Mouse (Mus musculus) forebrain, postnatal 0 days (tissue): ENCODE results near the gene Tubd1. TPM values are rescaled to one million over a fixed set of nuclear protein-coding genes. Genes with fewer than 3 reads are reported as not detected.

Experiments
- ATAC-seq: fragments of 200-750 bp; cut with Nextera tagmentation; 2 replicates; pipeline ENCODE4 v1.8.0; 2017; ENCODE audit warnings: mild to moderate bottlenecking, moderate library complexity
- DNase-seq: peaks from one replicate; pipeline ENCODE4 v3.0.0-alpha.2; 2015
- H3K27ac ChIP-seq: fragments of 300-500 bp; sonication (generic); 2 replicates; pipeline ENCODE4 v1.5.1; 2014; ENCODE audit warnings: low read depth, mild to moderate bottlenecking, antibody characterized with exemption, low read length, moderate library complexity, mixed read lengths
- H3K27me3 ChIP-seq: fragments of 300-500 bp; sonication (generic); 2 replicates; pipeline ENCODE4 v1.6.1; 2014; ENCODE audit warnings: mild to moderate bottlenecking, low read length, mixed read lengths; ENCODE audit not compliant: insufficient read depth
- H3K36me3 ChIP-seq: fragments of 300-500 bp; sonication (generic); 2 replicates; pipeline ENCODE4 v1.6.1; 2014; ENCODE audit warnings: mild to moderate bottlenecking, moderate library complexity; ENCODE audit not compliant: insufficient read depth
- H3K4me1 ChIP-seq: fragments of 300-500 bp; sonication (generic); 2 replicates; pipeline ENCODE4 v1.6.1; 2014; ENCODE audit warnings: antibody characterized with exemption; ENCODE audit not compliant: insufficient read depth
- H3K4me2 ChIP-seq: fragments of 300-500 bp; sonication (generic); 2 replicates; pipeline ENCODE4 v1.6.1; 2014; ENCODE audit warnings: low read depth, mild to moderate bottlenecking, moderate library complexity
- H3K4me3 ChIP-seq: fragments of 300-500 bp; sonication (generic); 2 replicates; pipeline ENCODE4 v1.5.1; 2014; ENCODE audit warnings: low read depth, low read length, mixed read lengths
- H3K9ac ChIP-seq: fragments of 300-500 bp; sonication (generic); 2 replicates; pipeline ENCODE4 v1.6.1; 2014; ENCODE audit warnings: mild to moderate bottlenecking
- H3K9me3 ChIP-seq: fragments of 300-500 bp; sonication (generic); 2 replicates; pipeline ENCODE4 v1.6.1; 2016; ENCODE audit warnings: low read length
- CTCF ChIP-seq: sonication (generic); IDR thresholded peaks from 2 replicates; pipeline ENCODE4 v1.5.1; 2016; ENCODE audit warnings: antibody characterized with exemption, control low read depth, low read depth
- WGBS: fragments of 180-500 bp; shearing (Covaris S2); extraction: QIAGEN DNeasy Blood & Tissue Kit; methylation state at CpG from one replicate; pipeline ENCODE4 v1.1.7; 2014; 5-methylcytosine and 5-hydroxymethylcytosine counted together
- polyA plus RNA-seq: library from polyadenylated mRNA; unstranded; fragments of >200 nt; fragmentation: Nextera tagmentation; extraction: Ambion mirVana; gene quantifications from 2 replicates; pipeline ENCODE4 v1.2.1, GENCODE M21; 2015
- total RNA-seq: library from RNA; depleted of rRNA; stranded (reverse); fragments of >200 nt; gene quantifications from 2 replicates; pipeline ENCODE4 v1.2.3, GENCODE M21; 2014

Gene Tubd1
- total and polyA plus RNA-seq, 2 experiments from 2014 or later, result 3.1 to 8.0 TPM

DNA sequence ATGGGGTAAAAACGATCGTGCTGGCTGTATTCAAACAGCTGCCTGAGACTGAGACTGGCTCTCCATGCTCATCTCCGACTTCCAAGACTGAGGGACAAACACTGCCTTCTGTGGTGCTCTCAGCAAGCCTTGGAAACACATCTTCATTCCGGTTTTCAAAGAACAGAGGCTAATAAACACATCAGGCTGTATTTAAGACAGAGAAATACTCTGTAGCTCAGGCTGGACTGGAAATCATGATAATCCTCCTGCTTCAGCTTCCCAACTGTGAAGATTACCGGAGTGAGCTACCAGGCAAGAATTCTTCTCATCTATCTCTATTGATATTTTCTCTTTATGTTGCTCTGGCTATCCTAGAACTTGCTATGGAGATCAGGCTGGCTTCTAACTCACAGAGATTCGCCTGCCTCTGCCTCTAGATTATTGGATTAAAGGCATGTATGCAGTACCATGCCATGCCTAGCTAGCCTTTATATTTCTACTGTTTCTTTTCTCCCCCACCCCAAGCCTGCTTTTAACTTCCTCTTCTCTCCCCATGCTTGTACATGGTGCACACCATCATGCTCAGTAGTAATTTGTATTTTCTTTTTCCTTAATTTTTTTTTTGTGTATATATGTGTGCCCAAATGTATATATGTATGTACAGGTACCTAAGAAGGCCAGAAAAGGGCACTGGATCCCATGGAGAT lies 49.5 kb downstream of the Tubd1 start:
- WGBS, result 80% methylated on average over 6 of the region's 6 CpGs

DNA sequence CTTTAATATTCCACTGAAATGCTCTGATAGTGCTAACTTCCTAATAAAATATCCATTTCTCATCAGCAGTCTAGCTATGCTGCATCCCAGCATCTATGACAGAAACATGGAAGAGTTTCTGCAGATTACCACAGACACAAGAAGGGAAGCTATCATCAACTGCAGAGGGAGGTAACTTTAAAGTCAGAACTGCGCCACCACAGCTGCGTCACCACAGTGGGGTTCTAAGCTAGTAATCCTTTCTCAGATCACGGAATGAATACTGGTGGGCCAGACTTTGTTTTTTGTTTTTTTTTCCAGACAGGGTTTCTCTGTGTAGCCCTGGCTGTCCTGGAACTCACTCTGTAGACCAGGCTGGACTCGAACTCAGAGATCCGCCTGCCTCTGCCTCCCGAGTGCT lies 50.6 kb downstream of the Tubd1 start:
- H3K27ac ChIP-seq, result no peak overlapping the region
- WGBS, result 92% methylated on average over 6 of the region's 6 CpGs
- ATAC-seq (no peak), DNase-seq (no peak)
- no peaks in the 10 kb centered on the region for H3K36me3 ChIP-seq
- no peaks in the 10 kb centered on the region for H3K9me3 ChIP-seq
- H3K4me1 ChIP-seq, result no peaks in the 10 kb centered on the region
- no peak overlapping the region for H3K4me3 ChIP-seq
- no peak overlapping the region for H3K9ac ChIP-seq
- no peak overlapping the region for H3K4me2 ChIP-seq
- H3K27me3 ChIP-seq, result no peaks in the 10 kb centered on the region
- no peak for TF ChIP-seq CTCF

More for the DNA sequence above, 49.5 kb downstream of the Tubd1 start:
- ATAC-seq (no peak), DNase-seq (no peak)
- Histone ChIP-seq H3K36me3 (no peaks in the 10 kb centered on the region), H3K4me1 (no peaks in the 10 kb centered on the region), H3K27ac (no peak overlapping the region), H3K4me3 (no peak overlapping the region), H3K9ac (no peak overlapping the region), H3K4me2 (no peak overlapping the region), H3K9me3 (no peaks in the 10 kb centered on the region), H3K27me3 (no peaks in the 10 kb centered on the region)
- TF ChIP-seq CTCF, result no peak

DNA sequence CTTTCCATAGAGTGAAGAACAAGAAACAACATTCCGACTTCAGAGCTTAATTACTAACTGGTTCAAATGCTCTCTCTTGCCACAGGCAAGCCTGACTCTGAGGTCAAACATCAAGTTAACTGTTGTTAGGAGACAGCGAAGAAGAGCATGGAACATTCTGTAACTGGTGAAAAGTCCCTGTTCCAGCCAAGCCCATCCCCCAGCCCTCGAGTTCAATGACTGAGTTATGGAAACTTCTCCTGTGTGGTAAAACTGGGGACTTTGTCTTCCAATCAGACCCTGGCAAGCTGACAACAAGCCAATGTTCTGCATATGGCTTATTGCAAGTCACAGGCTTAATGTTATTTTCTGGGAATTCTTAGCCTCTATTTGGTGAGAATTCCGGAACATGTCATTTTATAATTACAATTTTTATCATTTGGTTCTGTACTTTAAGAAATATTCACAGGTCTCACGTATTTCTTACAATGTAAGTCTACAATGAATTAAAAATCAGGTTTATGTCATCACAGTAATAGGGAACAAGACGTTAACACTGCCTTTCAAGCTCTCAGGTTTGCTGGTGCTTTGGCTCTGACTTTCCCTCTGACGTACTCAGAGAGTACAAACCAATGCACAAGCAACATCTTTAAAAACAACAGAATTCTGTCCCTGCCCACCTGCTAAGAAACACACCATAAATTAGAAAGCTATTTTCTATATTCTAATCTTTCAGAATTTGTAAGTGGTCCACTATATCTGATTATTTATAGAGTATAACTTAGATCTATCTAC lies 51.6 kb downstream of the Tubd1 start:
- no peak for TF ChIP-seq CTCF
- DNase-seq (no peak), ATAC-seq (no peak)
- H3K27ac ChIP-seq, result no peak overlapping the region
- WGBS, result 78% methylated on average over 7 of the region's 7 CpGs
- H3K9me3 ChIP-seq, result no peaks in the 10 kb centered on the region
- H3K4me2 ChIP-seq, result no peak overlapping the region
- H3K9ac ChIP-seq, result no peak overlapping the region
- H3K36me3 ChIP-seq, result no peaks in the 10 kb centered on the region
- H3K4me1 ChIP-seq, result no peaks in the 10 kb centered on the region
- H3K27me3 ChIP-seq, result no peaks in the 10 kb centered on the region
- no peak overlapping the region for H3K4me3 ChIP-seq

DNA sequence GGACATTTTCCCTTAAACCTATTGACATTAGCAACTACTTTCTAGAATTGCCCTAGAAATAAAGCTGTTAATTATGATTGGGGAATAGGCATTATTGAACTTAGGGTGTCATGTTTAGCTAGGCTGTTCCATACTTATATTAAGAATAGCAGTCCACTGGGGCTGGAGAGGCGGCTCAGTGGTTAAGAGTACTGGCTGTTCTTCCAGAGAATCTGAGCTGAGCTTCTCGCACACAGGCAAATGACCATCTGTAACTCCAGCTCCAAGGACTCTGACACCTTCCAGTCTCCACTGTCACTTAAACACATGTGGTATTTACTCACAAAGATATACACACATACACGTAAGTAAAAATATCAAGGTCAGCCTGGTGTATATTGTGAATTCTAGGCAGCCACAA lies 52.2 kb downstream of the Tubd1 start:
- H3K4me2 ChIP-seq, result no peak overlapping the region
- no peak overlapping the region for H3K27ac ChIP-seq
- DNase-seq, result no peak
- no peak overlapping the region for H3K4me3 ChIP-seq
- H3K27me3 ChIP-seq, result no peaks in the 10 kb centered on the region
- no peaks in the 10 kb centered on the region for H3K9me3 ChIP-seq
- WGBS, result 88% methylated on average over 3 of the region's 3 CpGs
- no peak overlapping the region for H3K9ac ChIP-seq
- no peaks in the 10 kb centered on the region for H3K4me1 ChIP-seq
- H3K36me3 ChIP-seq, result no peaks in the 10 kb centered on the region
- no peak for TF ChIP-seq CTCF
- no peak for ATAC-seq

DNA sequence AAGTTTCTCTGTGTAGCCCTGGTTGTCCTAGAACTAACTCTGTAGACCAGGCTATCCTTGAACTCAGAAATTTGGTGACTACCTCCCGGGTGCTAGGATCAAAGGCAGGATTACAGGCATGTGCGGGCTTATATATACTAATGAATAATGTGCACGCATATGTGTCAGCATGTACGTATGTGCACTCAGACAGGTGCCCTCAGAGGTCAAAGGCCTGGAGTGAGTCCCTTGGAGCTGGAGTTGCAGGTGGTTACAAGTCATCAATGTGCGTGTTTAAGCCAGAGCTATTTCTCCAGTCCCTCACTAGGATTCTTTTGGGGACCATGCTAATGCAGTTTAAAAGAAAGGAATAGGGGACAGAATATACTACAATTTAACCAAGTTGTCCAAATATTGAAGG lies 53.4 kb downstream of the Tubd1 start:
- TF ChIP-seq CTCF, result no peak

DNA sequence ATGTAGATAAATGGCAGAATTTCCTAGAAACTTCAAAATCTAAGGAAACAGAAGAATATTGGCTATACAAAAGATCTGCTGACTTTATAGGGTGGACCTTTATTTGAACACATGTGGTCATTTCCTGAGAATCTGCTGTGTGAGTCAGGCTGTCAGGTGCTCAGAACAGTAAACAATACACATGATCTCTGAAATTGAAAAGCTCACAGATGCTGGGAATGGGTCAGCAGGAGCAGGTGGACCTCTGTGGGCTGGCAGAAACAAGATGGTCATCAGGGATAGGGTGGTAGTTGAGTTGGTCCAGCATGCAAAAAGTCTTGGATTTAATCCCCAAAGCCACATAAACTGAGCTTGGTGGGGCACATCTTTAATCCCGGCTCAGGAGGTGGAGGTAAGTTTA lies 53.8 kb downstream of the Tubd1 start:
- Histone ChIP-seq H3K4me1 (no peaks in the 10 kb centered on the region), H3K4me3 (no peak overlapping the region), H3K9ac (no peak overlapping the region), H3K4me2 (no peak overlapping the region), H3K9me3 (no peaks in the 10 kb centered on the region), H3K27me3 (no peaks in the 10 kb centered on the region), H3K36me3 (no peaks in the 10 kb centered on the region), H3K27ac (no peak overlapping the region)
- no peak for DNase-seq
- 91% methylated on average over 1 of the region's 1 CpGs for WGBS
- TF ChIP-seq CTCF, result no peak
- ATAC-seq, result no peak

More for the DNA sequence above, 53.4 kb downstream of the Tubd1 start:
- Histone ChIP-seq H3K27me3 (no peaks in the 10 kb centered on the region), H3K4me3 (no peak overlapping the region), H3K4me2 (no peak overlapping the region), H3K9me3 (no peaks in the 10 kb centered on the region), H3K9ac (no peak overlapping the region), H3K27ac (no peak overlapping the region), H3K4me1 (no peaks in the 10 kb centered on the region), H3K36me3 (no peaks in the 10 kb centered on the region)
- ATAC-seq (no peak), DNase-seq (no peak)
- WGBS, result 93% methylated on average over 5 of the region's 5 CpGs
